Mouse (Mus musculus): Measurements from ENCODE around the gene Nrg4.

- TF ChIP-seq CTCF (IDR thresholded peaks at IDR 0.05; ENCODE audit: low read depth) = no peak
- no peak for TF ChIP-seq EP300 (optimal IDR thresholded peaks at IDR 0.05)
Measured at GRCm38 (mm10) chr9:55255056-55255455, 71.6 kb downstream of the Nrg4 start.
